Mouse (Mus musculus) adrenal gland, postnatal 36 days (tissue): ENCODE data around the gene Cited4. TPM values are rescaled to one million over a fixed set of nuclear protein-coding genes. Genes with fewer than 3 reads are reported as not detected.

Source experiments
- DNase-seq, 2 experiments: peaks; one replicate each; pipeline ENCODE4 v3.0.0; 2021; ENCODE audit warnings: mixed read lengths in 1 of 2
- long read RNA-seq, 2 experiments: library from polyadenylated mRNA; stranded (forward); transcript quantifications; one replicate each; pipeline ENCODE4 v2.0.0; 2021; ENCODE audit warnings: borderline sequencing depth in 2 of 2
- total RNA-seq, 2 experiments: library from RNA; stranded (reverse); gene quantifications; 2 replicates each; pipeline ENCODE4 v1.2.3; 2021

Gene Cited4
- total RNA-seq, result 10 to 100 TPM in 1 of 2 experiments, 1 to 10 TPM in 1; 6.0 to 56.0 TPM
- long read RNA-seq, experiment 1, transcript Cited4-201 (1 exons, 1,249 nt), result major isoform, 198 of 198 reads
- long read RNA-seq, experiment 1, partial matches to known transcripts, result 0 of 198 reads
- long read RNA-seq, experiment 1, other reads (novel, unspliced or antisense), result 0 of 198 reads
- long read RNA-seq, experiment 2, transcript Cited4-201 (1 exons, 1,249 nt), result major isoform, 7 of 7 reads
- long read RNA-seq, experiment 2, partial matches to known transcripts, result 0 of 7 reads
- long read RNA-seq, experiment 2, other reads (novel, unspliced or antisense), result 0 of 7 reads

- peak; percentile 94 for DNase-seq
These were observed at the start of gene Cited4 for GRCm38 (mm10) chr4:120666358-120667024. Gene Cited4 (plus strand): TSS chr4:120666572.

DNA sequence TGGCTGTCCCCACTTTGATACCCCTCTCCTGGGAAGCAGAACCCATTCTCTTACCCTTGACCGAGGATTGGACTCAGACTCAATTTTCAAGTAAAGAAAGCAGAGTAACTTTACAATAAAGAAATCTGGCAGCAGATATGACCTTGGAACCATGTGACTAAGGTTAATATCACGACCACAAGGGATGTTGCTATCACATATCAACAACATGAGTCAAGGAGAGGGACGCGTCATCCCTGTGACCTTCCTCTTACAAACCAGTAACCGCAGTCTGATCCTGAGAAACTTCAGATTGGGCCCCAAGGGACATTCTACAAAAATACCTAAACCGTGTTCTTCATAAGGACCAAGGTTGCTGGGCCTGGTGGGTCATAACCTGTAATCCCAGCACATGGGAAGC is 38.6 kb upstream of the Cited4 start:
- peak; percentile 63 to 74 for DNase-seq

GRCm38 (mm10) chr4:120630218-120630931 is 36.0 kb upstream of the Cited4 start:
- DNase-seq, result no peak

DNA sequence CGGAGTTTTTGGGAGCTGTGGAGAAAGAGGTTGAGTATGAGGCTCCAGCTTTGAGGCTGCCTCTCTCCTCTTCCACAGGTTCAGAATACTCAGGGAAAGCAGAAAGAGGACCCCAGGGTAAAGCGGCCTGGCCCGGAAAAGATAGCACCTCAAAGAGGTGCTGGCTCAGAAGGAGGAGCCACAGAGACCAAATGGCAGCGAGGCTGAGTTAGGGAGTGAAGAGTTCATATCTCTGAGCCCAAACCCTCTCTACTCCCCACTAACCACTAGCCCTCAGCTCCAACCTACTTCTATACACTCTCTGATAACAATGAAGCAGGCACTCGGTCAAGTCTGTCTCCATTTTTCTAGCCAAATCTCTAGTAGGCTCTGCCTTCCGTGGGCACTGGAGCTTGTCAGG is 34.5 kb upstream of the Cited4 start:
- DNase-seq, result no peak

GRCm38 (mm10) chr4:120635351-120635750 is 31.0 kb upstream of the Cited4 start:
- no peak for DNase-seq

GRCm38 (mm10) chr4:120641946-120642345 is 24.4 kb upstream of the Cited4 start:
- peak in 1 of 2 experiments; percentile 30 for DNase-seq

GRCm38 (mm10) chr4:120643899-120644298 is 22.5 kb upstream of the Cited4 start:
- DNase-seq, result no peak

GRCm38 (mm10) chr4:120649369-120650207 is 16.8 kb upstream of the Cited4 start:
- DNase-seq, result peak; percentile 31 to 51

DNA sequence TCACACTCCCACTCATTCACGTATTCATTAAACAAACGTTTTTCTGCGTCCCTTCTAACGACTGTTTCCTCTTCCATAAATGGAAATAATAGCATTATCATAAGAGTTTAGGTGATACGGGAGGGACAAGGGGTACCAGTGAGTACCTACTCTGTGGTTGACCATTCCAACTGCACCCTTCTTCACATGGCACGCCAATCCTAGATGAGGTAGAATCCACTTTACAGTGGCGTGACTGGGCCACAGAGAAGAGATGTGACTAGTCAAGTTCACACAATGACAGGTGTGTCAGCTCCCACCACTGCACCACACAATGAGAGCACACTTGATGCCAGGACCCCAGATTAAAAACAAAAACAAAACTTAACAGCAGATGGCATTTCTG is 16.2 kb upstream of the Cited4 start:
- no peak for DNase-seq

GRCm38 (mm10) chr4:120655898-120656297 is 10.5 kb upstream of the Cited4 start:
- DNase-seq, result no peak

DNA sequence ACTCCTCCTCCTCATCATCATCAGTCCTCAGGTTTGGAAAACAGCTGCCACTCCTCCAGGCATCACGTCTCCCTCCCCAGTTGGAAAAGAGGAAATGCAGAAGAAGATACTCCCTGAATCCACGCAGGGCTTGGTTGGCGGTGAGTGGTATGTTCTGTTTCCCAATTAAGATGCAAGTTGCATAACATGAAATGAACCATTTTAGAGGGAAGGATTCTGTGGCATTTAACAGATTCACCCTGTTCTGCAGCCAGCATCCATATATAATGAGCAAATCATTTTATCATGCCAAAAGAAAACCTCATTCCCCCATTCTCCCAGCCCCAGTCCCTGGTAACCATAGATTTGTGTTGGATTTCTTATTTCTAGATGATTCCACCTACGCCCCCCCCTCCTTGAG is 5.9 kb upstream of the Cited4 start:
- no peak for DNase-seq

DNA sequence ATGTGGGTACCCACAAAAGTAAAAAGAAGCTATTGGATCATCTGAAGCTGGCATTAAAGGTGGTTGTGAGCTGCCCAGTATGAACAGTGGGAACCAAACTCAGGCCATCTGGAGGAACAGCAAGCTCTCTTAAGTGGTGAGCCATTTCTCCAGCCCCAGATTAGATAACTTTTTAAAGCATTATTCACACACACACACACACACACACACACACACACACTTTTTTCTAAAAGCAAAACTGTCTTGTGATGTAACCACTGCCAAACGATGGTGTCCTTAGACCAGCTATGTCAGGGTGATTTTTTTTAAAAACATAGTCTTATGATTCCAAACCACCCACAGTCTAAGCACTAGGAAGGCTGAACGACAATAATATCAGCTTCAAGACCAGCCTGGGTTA is 1.8 kb upstream of the Cited4 start:
- DNase-seq, result no peak

DNA sequence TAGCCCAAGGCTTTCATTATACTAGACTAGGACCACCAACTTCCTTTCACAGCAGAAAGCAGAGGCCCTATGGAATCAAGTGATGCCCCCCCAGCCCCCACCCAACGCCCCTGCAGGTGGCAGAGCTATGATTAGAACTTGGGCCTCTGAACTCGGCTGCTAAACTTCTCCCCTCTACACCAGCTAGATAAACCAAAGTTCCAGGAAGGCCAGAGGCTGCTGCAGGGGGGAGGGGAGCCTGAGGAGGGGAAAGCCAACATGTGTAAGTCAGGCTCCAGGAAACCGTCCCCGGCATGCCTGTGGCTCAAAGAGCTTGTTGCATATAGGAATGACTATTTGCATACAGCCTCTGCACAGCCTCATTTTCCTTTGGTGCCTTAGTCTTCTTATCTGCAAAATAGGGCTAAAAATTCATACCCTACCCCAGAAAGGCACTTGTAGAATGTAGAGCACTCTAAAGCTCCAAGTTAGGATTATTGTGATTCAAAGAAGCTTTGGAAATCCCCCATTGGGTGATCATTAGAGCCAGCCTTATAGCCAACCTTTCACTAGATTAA is 1.1 kb upstream of the Cited4 start:
- no peak for DNase-seq

GRCm38 (mm10) chr4:120665782-120666181 is 590 bp upstream of the Cited4 start:
- peak; percentile 72 for DNase-seq

DNA sequence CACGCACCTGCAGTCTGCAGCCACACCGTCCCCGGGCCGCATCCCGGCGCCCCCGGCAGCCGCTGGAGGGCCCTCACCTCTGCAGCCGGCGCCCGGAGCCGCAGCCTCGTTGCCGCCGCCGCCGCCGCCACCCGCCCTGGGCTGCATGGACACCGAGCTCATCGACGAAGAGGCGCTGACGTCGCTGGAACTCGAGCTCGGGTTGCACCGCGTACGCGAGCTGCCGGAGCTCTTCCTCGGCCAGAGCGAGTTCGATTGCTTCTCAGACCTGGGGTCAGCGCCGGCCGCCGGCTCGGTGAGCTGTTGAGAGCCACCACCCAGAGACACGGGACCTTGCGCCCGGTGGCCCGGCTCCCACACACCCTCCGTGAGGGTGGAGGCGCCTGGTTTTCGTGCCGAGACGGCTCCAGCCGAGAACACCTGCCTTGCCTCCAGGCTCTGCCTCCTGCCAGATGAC is 701 bp downstream of the Cited4 start:
- peak; percentile 78 to 82 for DNase-seq

- no peak for DNase-seq
These were observed 1.2 kb downstream of the Cited4 start for GRCm38 (mm10) chr4:120667555-120667954.

DNA sequence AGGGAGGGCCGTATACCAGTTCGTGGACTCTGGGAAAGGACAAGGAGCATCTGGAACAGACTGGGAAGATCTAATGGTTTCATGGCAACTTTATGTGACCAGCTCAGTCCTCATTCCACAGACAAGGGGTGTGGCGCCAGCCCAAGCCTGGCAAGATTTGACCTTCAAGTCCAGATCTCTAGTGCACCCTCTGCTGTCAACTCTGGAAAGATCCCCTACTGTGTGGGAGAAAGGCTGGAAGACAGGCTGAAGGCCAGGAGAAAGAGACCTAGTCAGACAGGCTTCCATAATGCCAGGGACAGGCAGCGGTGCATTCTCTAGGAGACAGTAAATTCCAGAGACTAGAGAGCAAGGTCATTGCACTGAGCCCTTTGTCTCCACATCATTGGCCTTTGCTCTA is 2.2 kb downstream of the Cited4 start:
- peak; percentile 38 to 60 for DNase-seq

DNA sequence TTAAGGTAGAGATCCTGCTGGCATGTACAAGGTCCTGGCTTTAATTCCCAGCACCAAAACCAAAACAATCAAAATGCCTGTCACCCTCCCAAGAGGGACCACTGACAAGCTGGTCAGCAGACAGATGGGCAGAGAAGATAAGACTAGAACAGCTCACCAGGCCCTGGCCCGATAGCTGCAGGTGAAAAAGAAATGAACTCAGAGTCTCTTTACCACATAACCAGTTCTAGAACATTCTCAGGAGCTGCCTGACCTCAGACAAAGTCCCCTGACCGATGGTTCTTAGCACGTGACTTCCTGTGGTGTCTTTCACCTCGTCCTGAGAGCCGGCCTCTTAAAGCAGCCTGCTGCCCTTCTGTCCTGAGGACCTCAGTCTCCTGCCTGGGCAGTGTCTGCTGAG is 3.2 kb downstream of the Cited4 start:
- no peak for DNase-seq

DNA sequence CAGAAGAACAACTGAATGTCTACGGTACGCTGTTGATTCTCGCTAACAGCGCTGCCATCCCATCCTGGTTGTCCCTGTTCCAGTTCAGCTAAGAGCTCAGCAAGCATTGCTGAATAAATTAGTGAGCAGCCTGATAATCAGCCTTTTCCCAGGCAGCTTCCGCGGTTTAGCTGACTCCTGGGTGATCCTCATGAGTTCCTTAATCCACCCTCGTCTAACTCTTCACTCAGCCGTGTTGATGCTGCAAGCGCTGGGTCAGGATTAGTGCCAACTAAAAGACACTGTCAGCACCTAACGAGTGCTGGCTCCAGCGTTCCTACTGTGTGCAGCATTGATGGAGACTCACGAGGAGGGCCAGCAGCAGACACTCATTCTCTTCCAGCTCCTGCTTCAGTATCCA is 4.7 kb downstream of the Cited4 start:
- DNase-seq, result no peak

DNA sequence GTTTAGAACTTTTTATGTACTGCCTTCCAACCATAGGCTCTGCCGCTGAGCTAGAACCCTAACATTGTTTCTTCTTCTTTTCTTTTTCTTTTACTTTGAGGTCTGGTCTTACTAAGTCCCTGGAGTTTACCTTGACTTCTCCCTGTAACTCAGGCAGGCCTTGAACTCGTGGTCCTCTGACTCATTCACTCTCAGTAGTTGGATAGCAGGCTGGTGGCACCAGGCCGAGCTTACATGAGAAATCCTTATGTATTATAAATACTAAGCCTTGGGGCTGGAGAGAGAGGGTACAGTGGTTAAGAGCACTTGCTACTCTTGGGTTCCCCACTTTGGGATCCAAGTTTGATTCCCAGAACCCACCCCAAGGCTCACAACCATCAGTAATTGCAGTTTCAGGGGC is 7.2 kb downstream of the Cited4 start:
- peak; percentile 81 to 85 for DNase-seq

GRCm38 (mm10) chr4:120674775-120675451 is 8.5 kb downstream of the Cited4 start:
- DNase-seq, result no peak
